Mouse (Mus musculus) common myeloid progenitor, adult 5-6 weeks (primary cell): ENCODE results near the gene Usp54. TPM values are rescaled to one million over a fixed set of nuclear protein-coding genes. Genes with fewer than 3 reads are reported as not detected.
A peak's percentile ranks its signal among the peaks of the same experiment; 100 is the strongest.

Source experiments
- ATAC-seq: replicated peaks from 2 replicates; pipeline ENCODE4 v1.8.0; 2016; ENCODE audit warnings: low read depth, mild to moderate bottlenecking, moderate TSS enrichment, inconsistent platforms; ENCODE audit not compliant: poor library complexity, severe bottlenecking
- total RNA-seq: library from RNA; stranded (forward); fragments of 200-1000, 187-1606 nt; gene quantifications from 2 replicates; pipeline ENCODE4 v1.2.3, GENCODE M21; 2017

The Usp54 gene
- total RNA-seq, 1 experiment from 2014 or later = 8.3 TPM

DNA sequence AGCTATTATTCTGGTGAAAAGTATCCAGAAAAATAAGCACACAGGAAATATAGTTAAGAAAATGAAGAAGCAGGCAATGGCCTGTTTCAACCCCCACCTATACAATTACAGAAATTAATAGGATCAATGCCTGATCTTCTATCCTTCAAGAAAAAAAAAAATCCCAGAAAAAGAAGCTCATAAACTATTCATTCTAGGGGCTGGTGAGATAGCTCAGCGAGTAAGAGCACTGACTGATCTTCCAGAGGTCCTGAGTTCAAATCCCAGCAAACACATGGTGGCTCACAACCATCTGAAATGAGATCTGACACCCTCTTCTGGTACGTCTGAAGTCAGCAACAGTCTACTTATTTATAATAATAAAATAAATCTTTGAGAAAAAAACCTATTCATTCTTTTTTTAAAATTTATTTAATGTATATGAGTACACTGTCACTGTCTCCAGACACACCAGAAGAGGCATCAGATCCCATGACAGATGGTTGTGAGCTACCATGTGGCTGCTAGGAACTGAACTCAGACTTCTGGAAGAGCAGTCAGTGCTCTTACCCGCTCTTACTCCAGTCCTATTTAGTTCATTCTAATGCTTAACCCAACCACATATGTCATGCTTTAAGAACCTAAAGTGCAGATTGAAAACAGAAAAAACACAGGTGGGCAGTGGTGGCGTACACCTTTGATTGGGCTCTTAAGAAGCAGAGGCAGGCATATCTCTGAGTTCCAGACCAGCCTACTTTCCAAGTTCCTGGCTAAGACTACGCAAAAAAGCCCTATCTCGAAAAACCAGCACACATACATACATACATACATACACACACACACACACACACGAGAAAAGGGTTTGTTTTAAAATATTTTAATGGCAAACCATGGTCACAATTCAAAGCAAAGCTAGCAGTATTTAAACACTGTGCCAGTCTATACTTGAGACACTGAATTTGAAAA is 96.1 kb downstream of the Usp54 start:
- ATAC-seq = no peak

DNA sequence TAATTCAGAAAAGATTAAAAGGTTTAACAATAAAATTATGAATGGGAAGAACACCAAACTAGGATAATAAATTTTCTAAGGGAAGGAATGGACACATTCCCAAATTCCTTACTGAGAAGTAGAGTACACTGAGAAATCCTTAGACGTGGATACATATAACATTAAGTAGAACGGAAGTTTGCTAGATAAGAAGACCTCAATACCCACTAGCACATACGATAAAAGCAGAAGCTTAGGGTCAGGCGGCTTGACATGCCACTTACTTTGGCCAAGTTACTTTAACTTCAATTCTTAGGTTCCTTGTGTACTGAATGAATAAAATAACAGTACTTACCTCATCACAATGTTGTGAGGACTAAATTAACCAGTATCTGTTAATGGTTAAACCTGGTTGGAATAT is 111.2 kb downstream of the Usp54 start:
- ATAC-seq = no peak

DNA sequence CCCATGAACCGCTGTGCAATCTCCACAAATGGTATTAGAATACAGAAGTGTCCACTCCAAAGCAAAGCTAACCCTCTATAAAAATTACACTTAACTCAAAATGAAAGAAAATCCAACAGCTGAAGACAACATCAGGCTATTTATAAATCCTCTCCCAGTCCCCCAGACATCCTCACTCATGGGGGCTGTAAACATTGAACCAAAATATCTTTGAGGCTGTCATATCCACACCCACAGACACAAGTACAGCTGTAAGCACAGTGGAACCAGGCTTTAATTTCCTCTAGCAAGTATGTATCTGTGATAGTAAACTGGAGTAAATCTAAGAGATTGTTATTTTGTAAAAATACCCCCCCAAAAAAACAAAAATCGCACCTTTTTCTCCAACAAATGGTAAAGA is 120.7 kb downstream of the Usp54 start:
- no peak for ATAC-seq

DNA sequence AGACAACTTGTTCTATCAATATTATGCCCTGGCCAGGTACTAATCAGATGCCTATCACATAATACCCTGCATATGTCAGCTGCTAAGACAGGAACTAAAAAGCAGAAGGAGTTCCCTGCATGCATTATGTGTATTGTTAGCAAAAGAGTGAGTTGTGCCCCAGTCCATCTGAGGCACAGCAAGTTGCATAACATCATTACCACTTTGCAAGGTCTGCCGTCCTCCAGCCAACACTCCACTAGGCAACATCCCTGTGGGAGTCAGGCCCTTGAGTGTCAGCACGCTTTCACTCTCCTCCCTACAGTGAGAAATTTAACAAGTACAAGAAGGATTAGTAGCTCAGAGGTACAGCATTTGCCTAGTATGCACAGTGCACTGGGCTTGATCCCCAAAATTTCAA is 132.4 kb downstream of the Usp54 start:
- no peak for ATAC-seq

DNA sequence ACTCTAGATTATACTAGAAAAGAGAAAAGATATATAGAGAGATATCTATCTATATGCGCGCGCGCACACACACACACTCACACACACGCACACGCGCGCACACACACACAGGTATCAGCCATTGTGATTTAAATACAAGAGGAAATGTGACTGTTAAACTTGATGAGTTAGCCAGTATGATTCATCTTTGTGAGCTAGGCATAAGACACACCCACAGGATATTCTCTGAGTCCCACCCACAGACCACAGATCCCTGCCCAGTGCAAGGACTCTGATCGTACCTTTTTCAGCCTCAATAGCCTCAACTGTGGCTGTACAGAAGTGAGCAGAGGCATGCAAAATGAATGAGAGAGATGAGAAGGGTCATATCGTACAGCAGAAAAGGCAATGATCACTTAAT is 137.9 kb downstream of the Usp54 start:
- ATAC-seq = peak; percentile 90

DNA sequence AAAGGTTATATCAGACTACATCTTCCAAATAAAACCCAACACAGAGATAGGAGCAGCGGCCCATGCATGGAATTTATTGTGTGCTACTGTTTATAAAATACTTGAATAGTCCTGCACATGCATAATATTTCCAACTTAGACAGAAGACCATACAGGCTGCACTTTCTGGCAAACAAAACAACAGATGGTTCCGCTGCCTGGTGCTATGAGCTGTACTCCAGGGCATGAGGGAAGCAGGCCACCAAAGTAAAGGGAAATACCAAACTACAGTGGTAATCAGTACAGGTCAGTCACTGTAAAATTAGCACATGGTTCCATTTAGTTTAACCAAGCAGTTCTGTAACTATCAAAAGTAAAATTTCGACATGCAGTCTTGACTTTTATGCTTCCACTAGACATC is 140.9 kb downstream of the Usp54 start:
- no peak for ATAC-seq

Other genes starting within 250 kb of the Usp54 start
- 38.8 and 43.9 TPM in 2 replicates for gene Mrps16, start 247.4 kb downstream of the Usp54 start, total RNA-seq
- gene Cfap70, start 188.8 kb downstream of the Usp54 start, total RNA-seq = 0.05 TPM in 1 of 2 replicates, not detected in the other
- gene Anxa7, start 160.9 kb downstream of the Usp54 start, total RNA-seq = 48.7 and 60.9 TPM in 2 replicates
- gene Mss51, start 144.2 kb downstream of the Usp54 start, total RNA-seq = 1.1 and 1.9 TPM in 2 replicates
- 55.1 and 94.1 TPM in 2 replicates for gene Ppp3cb, start 94.5 kb downstream of the Usp54 start, total RNA-seq
- gene Myoz1, start 15.5 kb upstream of the Usp54 start, total RNA-seq = not detected in 2 replicates
- 0.23 TPM in 1 of 2 replicates, not detected in the other for gene Synpo2l, start 27.3 kb upstream of the Usp54 start, total RNA-seq
- gene Sec24c, start 33.2 kb upstream of the Usp54 start, total RNA-seq = 75.4 and 87.3 TPM in 2 replicates
- gene Fut11, start 53.9 kb upstream of the Usp54 start, total RNA-seq = 6.2 and 9.5 TPM in 2 replicates
- 100 and 114 TPM in 2 replicates for gene Chchd1, start 61.9 kb upstream of the Usp54 start, total RNA-seq
- gene Zswim8, start 66.5 kb upstream of the Usp54 start, total RNA-seq = 7.9 and 17.6 TPM in 2 replicates
- 11.6 and 13.4 TPM in 2 replicates for gene Ndst2, start 93.5 kb upstream of the Usp54 start, total RNA-seq
- 46.7 and 57.4 TPM in 2 replicates for gene Camk2g, start 153.0 kb upstream of the Usp54 start, total RNA-seq
- gene Plau, start 195.6 kb upstream of the Usp54 start, total RNA-seq = 0.92 and 1.6 TPM in 2 replicates